Mouse (Mus musculus): ENCODE results near the gene Foxp1. TPM values are rescaled to one million over a fixed set of nuclear protein-coding genes. Genes with fewer than 3 reads are reported as not detected.

The Foxp1 gene
- total RNA-seq, 2 experiments from 2014 or later = 35.8 to 46.8 TPM

- peak; percentile 43 for DNase-seq (ENCODE audit: low spot score in 2 of 2)
Observed at GRCm38 (mm10) chr6:99485217-99485883, 37.2 kb downstream of the Foxp1 start.

GRCm38 (mm10) chr6:99484884-99485216 lies 37.7 kb downstream of the Foxp1 start:
- DNase-seq (ENCODE audit: low spot score in 2 of 2) = no peak

GRCm38 (mm10) chr6:99484197-99484725 lies 38.3 kb downstream of the Foxp1 start:
- DNase-seq (ENCODE audit: low spot score in 2 of 2) = no peak

GRCm38 (mm10) chr6:99483556-99483955 lies 39.0 kb downstream of the Foxp1 start:
- no peak for DNase-seq (ENCODE audit: low spot score in 2 of 2)

- no peak for DNase-seq (ENCODE audit: low spot score in 2 of 2)
Observed at GRCm38 (mm10) chr6:99481568-99481967, 41.0 kb downstream of the Foxp1 start.

- DNase-seq (ENCODE audit: low spot score in 2 of 2) = no peak
Observed at GRCm38 (mm10) chr6:99478873-99479650, 43.5 kb downstream of the Foxp1 start.

GRCm38 (mm10) chr6:99475040-99475439 lies 47.5 kb downstream of the Foxp1 start:
- DNase-seq (ENCODE audit: low spot score in 2 of 2) = no peak

GRCm38 (mm10) chr6:99470906-99471305 lies 51.6 kb downstream of the Foxp1 start:
- no peak for DNase-seq (ENCODE audit: low spot score in 2 of 2)

- no peak for DNase-seq (ENCODE audit: low spot score in 2 of 2)
Observed at GRCm38 (mm10) chr6:99469134-99469834, 53.2 kb downstream of the Foxp1 start.

- no peak for DNase-seq (ENCODE audit: low spot score in 2 of 2)
Observed at GRCm38 (mm10) chr6:99467831-99468230, 54.7 kb downstream of the Foxp1 start.

GRCm38 (mm10) chr6:99467109-99467508 lies 55.4 kb downstream of the Foxp1 start:
- no peak for DNase-seq (ENCODE audit: low spot score in 2 of 2)

GRCm38 (mm10) chr6:99466354-99466753 lies 56.2 kb downstream of the Foxp1 start:
- no peak for DNase-seq (ENCODE audit: low spot score in 2 of 2)

- DNase-seq (ENCODE audit: low spot score in 2 of 2) = no peak
Observed at GRCm38 (mm10) chr6:99464449-99464848, 58.1 kb downstream of the Foxp1 start.

GRCm38 (mm10) chr6:99463906-99464305 lies 58.6 kb downstream of the Foxp1 start:
- DNase-seq (ENCODE audit: low spot score in 2 of 2) = no peak

GRCm38 (mm10) chr6:99458775-99459174 lies 63.7 kb downstream of the Foxp1 start:
- no peak for DNase-seq (ENCODE audit: low spot score in 2 of 2)

- DNase-seq (ENCODE audit: low spot score in 2 of 2) = no peak
Observed at GRCm38 (mm10) chr6:99453763-99454520, 68.6 kb downstream of the Foxp1 start.

- no peak for DNase-seq (ENCODE audit: low spot score in 2 of 2)
Observed at GRCm38 (mm10) chr6:99452638-99453185, 69.8 kb downstream of the Foxp1 start.

- no peak for DNase-seq (ENCODE audit: low spot score in 2 of 2)
Observed at GRCm38 (mm10) chr6:99451479-99451878, 71.0 kb downstream of the Foxp1 start.

- DNase-seq (ENCODE audit: low spot score in 2 of 2) = no peak
Observed at GRCm38 (mm10) chr6:99447447-99447846, 75.1 kb downstream of the Foxp1 start.

- DNase-seq (ENCODE audit: low spot score in 2 of 2) = no peak
Observed at GRCm38 (mm10) chr6:99446801-99447415, 75.6 kb downstream of the Foxp1 start.
